Mouse (Mus musculus): ENCODE data around the gene Slc16a11.

The Slc16a11 gene

GRCm38 (mm10) chr11:70254931-70255531, 42.5 kb downstream of the Slc16a11 start, which contains the start of gene Alox12:
Gene Alox12 (minus strand): TSS chr11:70255353.
- no peak for DNase-seq (ENCODE audit: low read depth)

- peak; percentile 33 for DNase-seq (ENCODE audit: low read depth)
These were observed 46.5 kb downstream of the Slc16a11 start for GRCm38 (mm10) chr11:70259035-70259434.

DNA sequence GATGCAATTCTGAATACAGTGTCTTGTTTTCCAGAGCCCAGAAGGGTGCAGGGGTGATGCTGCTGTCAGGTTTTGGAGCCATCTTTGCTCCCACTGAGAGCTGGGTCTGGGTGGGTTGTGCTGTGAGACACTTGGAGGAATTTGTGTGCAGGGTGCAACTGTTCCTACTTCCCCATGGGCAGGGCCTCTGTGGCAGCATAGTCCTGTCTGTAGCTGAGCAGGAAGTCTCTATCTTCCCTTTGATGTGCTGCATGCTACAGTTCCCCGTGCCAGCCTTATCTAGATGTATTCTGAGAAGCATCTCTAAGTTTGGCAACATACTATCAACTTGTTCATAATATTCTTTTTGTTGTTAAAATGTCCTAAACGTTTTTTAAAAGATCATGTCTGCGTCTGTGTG, 52.7 kb downstream of the Slc16a11 start:
- no peak for DNase-seq (ENCODE audit: low read depth)

GRCm38 (mm10) chr11:70265819-70266218, 53.3 kb downstream of the Slc16a11 start:
- no peak for DNase-seq (ENCODE audit: low read depth)

Data from NIH3T3 (cell line).